Mouse (Mus musculus): ENCODE data around the gene Dop1a. TPM values are rescaled to one million over a fixed set of nuclear protein-coding genes. Genes with fewer than 3 reads are reported as not detected.

Dop1a gene
- polyA plus RNA-seq, 1 experiment = 26.9 TPM

DNA sequence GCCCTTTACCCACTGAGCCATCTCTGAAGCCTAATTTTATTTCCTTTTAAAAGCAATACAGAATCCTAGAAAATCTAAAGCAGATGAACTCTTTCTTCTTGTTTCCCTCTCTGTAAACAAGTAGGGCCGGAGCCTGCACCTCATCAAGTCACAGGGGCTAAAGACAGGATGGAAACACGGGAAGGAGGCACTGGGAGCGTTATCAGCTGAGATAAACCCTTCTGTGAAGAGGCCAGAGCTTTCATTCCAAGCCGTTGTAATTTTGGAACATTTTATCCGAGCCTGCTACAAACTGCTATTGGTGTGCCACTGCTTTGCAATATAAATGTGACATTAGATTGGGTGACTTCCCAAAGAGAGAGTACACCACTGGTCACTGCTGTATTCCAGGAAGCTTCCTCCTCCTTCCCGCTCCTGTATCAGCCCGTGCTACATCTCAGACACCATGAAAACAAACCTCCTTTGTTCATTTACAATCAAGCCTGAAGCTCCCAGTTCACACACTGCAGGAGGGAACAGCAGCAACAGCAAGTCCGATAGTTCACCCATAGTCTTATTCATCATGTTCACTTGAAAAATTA, 132.9 kb downstream of the Dop1a start:
- no peak overlapping the region for H3K4me3 ChIP-seq (ENCODE audit: insufficient read depth, low read length)
- no peak overlapping the region for H3K27ac ChIP-seq (ENCODE audit: insufficient read depth, low read depth, low read length)
- TF ChIP-seq POLR2A (IDR thresholded peaks at IDR 0.05; ENCODE audit: borderline replicate concordance, low read depth, low read length) (no peak), CTCF (IDR thresholded peaks at IDR 0.05; ENCODE audit: low read depth, low read length) (no peak)
- no peaks in the 10 kb centered on the region for H3K4me1 ChIP-seq (ENCODE audit: control insufficient read depth, insufficient read depth, low read length)

Other genes starting within 250 kb of the Dop1a start
- 0.31 TPM in 1 of 2 replicates, not detected in the other for gene Ube2cbp, start 2.2 kb upstream of the Dop1a start, polyA plus RNA-seq (2012; ENCODE audit: insufficient read depth, insufficient read length, missing spikeins)
- 8.0 and 8.5 TPM in 2 replicates for gene Pgm3, start 104.7 kb downstream of the Dop1a start, polyA plus RNA-seq (2012; ENCODE audit: insufficient read depth, insufficient read length, missing spikeins)
- gene Rwdd2a, start 104.8 kb downstream of the Dop1a start, polyA plus RNA-seq (2012; ENCODE audit: insufficient read depth, insufficient read length, missing spikeins) = 9.9 and 11.8 TPM in 2 replicates
- gene Me1, start 228.8 kb downstream of the Dop1a start, polyA plus RNA-seq (2012; ENCODE audit: insufficient read depth, insufficient read length, missing spikeins) = 8.3 and 10.4 TPM in 2 replicates